Mouse (Mus musculus): Measurements from ENCODE around the gene Bhlhe41. TPM values are rescaled to one million over a fixed set of nuclear protein-coding genes. Genes with fewer than 3 reads are reported as not detected.
A peak's percentile ranks its signal among the peaks of the same experiment; 100 is the strongest.

Gene Bhlhe41
- polyA plus RNA-seq, 1 experiment from 2014 or later, result 0.22 TPM

DNA sequence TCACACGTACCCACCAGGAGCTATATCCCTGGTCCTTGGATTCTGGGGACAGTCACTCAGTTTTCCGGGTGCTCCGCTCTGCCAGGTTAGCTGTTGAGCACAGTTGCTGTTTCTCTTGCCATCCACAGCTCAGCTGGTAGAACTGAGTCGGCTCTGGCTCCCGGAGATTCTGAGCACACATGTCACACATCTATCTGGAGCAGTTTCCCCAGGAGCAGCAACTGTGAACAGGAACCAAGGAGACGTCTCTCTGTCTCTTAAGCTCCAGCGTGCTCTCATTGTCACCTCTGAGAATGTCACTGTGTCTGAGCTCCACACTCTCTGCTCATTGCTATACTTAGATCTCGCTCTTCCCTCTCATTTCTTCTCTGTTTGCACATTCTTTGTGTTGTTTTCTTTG lies 32.4 kb downstream of the Bhlhe41 start:
- ATAC-seq, result no peak
- TF ChIP-seq EP300 (IDR thresholded peaks at IDR 0.05; ENCODE audit: low read depth), result no peak
- no peak for TF ChIP-seq CTCF (IDR thresholded peaks at IDR 0.05; ENCODE audit: low read depth)
- 71% methylated on average over 8 of the region's 8 CpGs for WGBS (ENCODE audit: insufficient replicate concordance)
- no peaks in the 10 kb centered on the region for H3K36me3 ChIP-seq (replicated peaks; ENCODE audit: insufficient read depth, low read length)
- DNase-seq, result no peak
- no peak overlapping the region for H3K27ac ChIP-seq (ENCODE audit: low read depth)
- H3K9me3 ChIP-seq (ENCODE audit: low read length), result no peaks in the 10 kb centered on the region
- no peak overlapping the region for H3K4me2 ChIP-seq (ENCODE audit: low read depth, low read length)
- H3K4me1 ChIP-seq (ENCODE audit: insufficient read depth), result 0 out of 2 replicates have a peak, but pooled peaks cover 5% of the 10 kb centered on the region
- H3K4me3 ChIP-seq (ENCODE audit: low read depth, low read length), result no peak overlapping the region
- H3K27me3 ChIP-seq (ENCODE audit: insufficient read depth, low read length), result no peaks in the 10 kb centered on the region
- no peak overlapping the region for H3K9ac ChIP-seq (replicated peaks)

DNA sequence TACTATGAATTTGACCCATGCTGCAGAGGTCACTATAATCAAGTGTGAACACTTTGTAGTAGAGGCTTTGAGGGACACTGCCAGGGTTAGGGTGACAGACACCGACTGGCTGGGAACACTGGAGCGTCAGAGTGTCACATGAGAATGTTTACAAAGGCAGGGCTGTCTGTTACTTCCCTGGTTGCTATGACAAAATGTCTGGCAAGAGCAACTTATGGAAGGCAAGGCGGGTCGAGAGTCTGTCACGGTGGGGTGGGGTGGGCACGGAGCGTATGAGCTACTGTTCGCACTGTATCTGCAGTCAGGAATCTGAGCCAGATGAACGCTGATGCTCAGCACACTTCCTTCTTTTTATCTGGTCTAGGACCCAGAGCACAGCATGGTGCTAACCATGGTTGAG lies 34.7 kb downstream of the Bhlhe41 start:
- TF ChIP-seq CTCF (IDR thresholded peaks at IDR 0.05; ENCODE audit: low read depth) (no peak), EP300 (IDR thresholded peaks at IDR 0.05; ENCODE audit: low read depth) (no peak)
- no peaks in the 10 kb centered on the region for H3K36me3 ChIP-seq (replicated peaks; ENCODE audit: insufficient read depth, low read length)
- no peak overlapping the region for H3K4me2 ChIP-seq (ENCODE audit: low read depth, low read length)
- no peaks in the 10 kb centered on the region for H3K9me3 ChIP-seq (ENCODE audit: low read length)
- 0 out of 2 replicates have a peak, but pooled peaks cover 5% of the 10 kb centered on the region for H3K4me1 ChIP-seq (ENCODE audit: insufficient read depth)
- 55% methylated on average over 9 of the region's 9 CpGs for WGBS (ENCODE audit: insufficient replicate concordance)
- H3K27ac ChIP-seq (ENCODE audit: low read depth), result no peak overlapping the region
- no peak for ATAC-seq
- H3K9ac ChIP-seq (replicated peaks), result no peak overlapping the region
- no peak overlapping the region for H3K4me3 ChIP-seq (ENCODE audit: low read depth, low read length)
- no peak for DNase-seq
- no peaks in the 10 kb centered on the region for H3K27me3 ChIP-seq (ENCODE audit: insufficient read depth, low read length)

DNA sequence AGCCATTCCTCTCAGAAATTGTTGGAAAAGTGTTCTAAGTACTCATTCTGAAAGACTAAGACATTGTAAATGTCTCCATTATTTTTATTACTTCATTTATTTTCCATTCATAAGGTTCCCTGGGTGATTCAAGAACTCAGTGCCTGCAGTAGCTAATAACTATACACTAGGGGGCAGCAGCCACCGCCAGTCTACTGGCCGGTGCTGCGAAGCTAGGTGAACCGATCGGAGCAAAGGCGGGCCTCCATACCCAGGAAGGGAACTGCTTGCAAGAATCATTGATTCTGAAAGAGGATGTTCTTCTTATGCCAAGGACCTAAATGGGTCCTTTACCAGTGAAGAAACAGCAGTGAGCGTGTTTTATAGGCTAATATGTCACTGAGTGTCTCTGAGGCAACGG lies 35.2 kb downstream of the Bhlhe41 start:
- Histone ChIP-seq H3K27me3 (ENCODE audit: insufficient read depth, low read length) (no peaks in the 10 kb centered on the region), H3K9ac (replicated peaks) (no peak overlapping the region), H3K9me3 (ENCODE audit: low read length) (no peaks in the 10 kb centered on the region), H3K4me1 (ENCODE audit: insufficient read depth) (0 out of 2 replicates have a peak, but pooled peaks cover 2% of the 10 kb centered on the region), H3K4me2 (ENCODE audit: low read depth, low read length) (no peak overlapping the region), H3K4me3 (ENCODE audit: low read depth, low read length) (no peak overlapping the region), H3K36me3 (replicated peaks; ENCODE audit: insufficient read depth, low read length) (no peaks in the 10 kb centered on the region), H3K27ac (ENCODE audit: low read depth) (no peak overlapping the region)
- TF ChIP-seq CTCF (IDR thresholded peaks at IDR 0.05; ENCODE audit: low read depth) (peak; percentile 93), EP300 (IDR thresholded peaks at IDR 0.05; ENCODE audit: low read depth) (no peak)
- DNase-seq (peak; percentile 74), ATAC-seq (no peak)
- WGBS (ENCODE audit: insufficient replicate concordance), result 18% methylated on average over 8 of the region's 8 CpGs

DNA sequence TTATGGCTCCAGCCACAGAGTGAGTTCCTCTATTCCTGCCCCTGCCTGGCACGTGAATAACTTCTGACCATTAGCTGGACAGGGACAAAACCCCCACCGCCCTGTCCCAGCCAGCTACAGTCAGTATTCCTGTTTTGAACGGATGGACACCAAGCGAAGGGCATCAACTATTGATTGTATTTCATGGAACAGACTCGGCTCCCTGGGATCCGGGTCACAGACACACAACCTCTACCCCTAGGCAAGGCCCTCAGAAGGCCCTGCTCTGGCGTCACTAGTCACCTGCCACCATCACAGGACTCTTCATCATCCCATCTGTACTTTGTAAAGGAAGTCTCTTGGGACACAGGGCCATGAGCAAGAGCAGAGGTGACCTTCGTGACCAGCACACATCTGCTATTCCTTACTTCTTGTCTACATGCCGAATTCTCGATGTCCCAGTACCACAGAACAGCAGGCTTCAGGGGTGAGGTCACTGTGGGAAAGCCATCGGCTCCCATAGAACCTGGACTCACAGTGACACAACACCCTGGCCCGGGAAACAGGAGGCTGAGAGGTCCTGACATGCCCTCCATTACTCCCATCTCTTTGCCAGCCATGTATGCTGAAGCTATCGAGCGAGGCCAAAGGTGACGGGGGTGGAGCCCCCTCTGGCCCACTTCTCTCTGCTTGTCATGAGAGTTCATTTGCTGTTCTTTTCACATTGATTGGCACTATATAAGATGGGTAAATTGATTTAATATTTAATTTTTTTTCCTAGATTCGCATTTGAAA lies 36.1 kb downstream of the Bhlhe41 start:
- no peak overlapping the region for H3K4me2 ChIP-seq (ENCODE audit: low read depth, low read length)
- no peaks in the 10 kb centered on the region for H3K4me1 ChIP-seq (ENCODE audit: insufficient read depth)
- ATAC-seq, result peak; percentile 90
- no peaks in the 10 kb centered on the region for H3K36me3 ChIP-seq (replicated peaks; ENCODE audit: insufficient read depth, low read length)
- DNase-seq, result peak; percentile 78
- 60% methylated on average over 16 of the region's 16 CpGs for WGBS (ENCODE audit: insufficient replicate concordance)
- H3K27ac ChIP-seq (ENCODE audit: low read depth), result peak overlapping the region; percentile 82
- no peak overlapping the region for H3K4me3 ChIP-seq (ENCODE audit: low read depth, low read length)
- H3K9ac ChIP-seq (replicated peaks), result no peak overlapping the region
- no peak for TF ChIP-seq CTCF (IDR thresholded peaks at IDR 0.05; ENCODE audit: low read depth)
- peak; percentile 56; the same call in 1 of the 2 replicates for TF ChIP-seq EP300 (IDR thresholded peaks at IDR 0.05; ENCODE audit: low read depth)
- H3K9me3 ChIP-seq (ENCODE audit: low read length), result no peaks in the 10 kb centered on the region
- no peaks in the 10 kb centered on the region for H3K27me3 ChIP-seq (ENCODE audit: insufficient read depth, low read length)

DNA sequence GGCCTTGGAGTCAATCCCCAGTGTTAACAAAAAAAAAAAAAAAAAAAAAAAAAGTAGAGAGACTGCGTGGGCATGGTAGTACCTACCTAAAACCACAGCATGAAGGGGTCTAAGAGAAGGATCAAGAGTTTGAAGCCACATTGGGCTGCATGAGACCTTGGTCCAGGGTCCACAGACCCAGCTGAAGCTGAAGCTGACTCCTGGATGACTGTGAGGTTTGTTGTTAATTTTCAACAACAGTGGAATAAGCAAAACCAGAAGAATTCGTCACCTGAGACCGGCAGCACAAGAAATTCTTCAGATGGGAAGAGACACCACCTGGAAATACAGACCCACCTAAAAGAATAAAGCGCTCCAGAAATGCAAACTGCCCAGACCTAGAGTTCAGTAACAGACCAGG lies 39.1 kb downstream of the Bhlhe41 start:
- no peaks in the 10 kb centered on the region for H3K36me3 ChIP-seq (replicated peaks; ENCODE audit: insufficient read depth, low read length)
- H3K4me3 ChIP-seq (ENCODE audit: low read depth, low read length), result no peak overlapping the region
- H3K27me3 ChIP-seq (ENCODE audit: insufficient read depth, low read length), result no peaks in the 10 kb centered on the region
- DNase-seq (no peak), ATAC-seq (no peak)
- H3K27ac ChIP-seq (ENCODE audit: low read depth), result no peak overlapping the region
- no peak overlapping the region for H3K4me2 ChIP-seq (ENCODE audit: low read depth, low read length)
- peaks cover 9% of the 10 kb centered on the region; the same call in 1 of the 2 replicates for H3K4me1 ChIP-seq (ENCODE audit: insufficient read depth)
- WGBS (ENCODE audit: insufficient replicate concordance), result 85% methylated on average over 4 of the region's 4 CpGs
- H3K9me3 ChIP-seq (ENCODE audit: low read length), result no peaks in the 10 kb centered on the region
- H3K9ac ChIP-seq (replicated peaks), result no peak overlapping the region
- TF ChIP-seq EP300 (IDR thresholded peaks at IDR 0.05; ENCODE audit: low read depth) (no peak), CTCF (IDR thresholded peaks at IDR 0.05; ENCODE audit: low read depth) (no peak)

DNA sequence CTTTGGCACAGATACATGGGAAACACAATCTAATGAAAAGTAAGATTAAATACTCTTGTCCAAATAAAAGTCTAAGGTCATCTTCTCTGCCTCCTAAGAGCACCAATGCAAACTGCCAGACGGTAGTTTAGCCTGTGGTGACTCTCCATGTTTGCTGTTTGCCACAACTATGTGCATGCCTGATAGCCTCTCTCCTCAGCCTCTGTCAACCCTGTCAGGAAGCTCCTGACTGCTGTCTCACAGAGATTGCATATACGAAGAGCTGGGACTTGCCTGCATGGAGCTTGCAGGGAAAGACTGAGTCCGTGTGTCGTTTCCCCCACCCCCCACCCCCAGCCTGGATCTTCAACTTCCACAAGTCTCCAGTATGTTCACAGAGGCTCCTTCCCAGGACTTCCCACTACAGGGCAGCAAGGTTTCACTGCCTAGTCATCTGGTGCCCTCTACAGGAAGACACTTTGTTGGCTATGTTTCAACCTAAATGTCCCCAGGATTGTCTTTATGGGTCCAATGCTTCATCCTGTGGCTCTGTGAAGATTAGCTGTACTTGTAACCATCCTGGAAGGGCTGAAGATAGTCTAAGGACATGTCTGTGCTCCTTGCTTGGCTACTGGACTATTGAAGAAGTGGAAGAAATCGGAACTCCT lies 41.6 kb downstream of the Bhlhe41 start:
- no peaks in the 10 kb centered on the region for H3K9me3 ChIP-seq (ENCODE audit: low read length)
- H3K27ac ChIP-seq (ENCODE audit: low read depth), result peak overlapping the region; percentile 51; the same call in 1 of the 2 replicates
- peak; percentile 83 for TF ChIP-seq CTCF (IDR thresholded peaks at IDR 0.05; ENCODE audit: low read depth)
- no peak for TF ChIP-seq EP300 (IDR thresholded peaks at IDR 0.05; ENCODE audit: low read depth)
- peaks cover 9% of the 10 kb centered on the region; the same call in 1 of the 2 replicates for H3K4me1 ChIP-seq (ENCODE audit: insufficient read depth)
- no peak overlapping the region for H3K9ac ChIP-seq (replicated peaks)
- WGBS (ENCODE audit: insufficient replicate concordance), result 33% methylated on average over 5 of the region's 5 CpGs
- H3K27me3 ChIP-seq (ENCODE audit: insufficient read depth, low read length), result no peaks in the 10 kb centered on the region
- H3K36me3 ChIP-seq (replicated peaks; ENCODE audit: insufficient read depth, low read length), result peaks cover 4% of the 10 kb centered on the region; the same call in 1 of the 2 replicates
- ATAC-seq, result peak; percentile 60
- peak; percentile 46 for DNase-seq
- H3K4me2 ChIP-seq (ENCODE audit: low read depth, low read length), result no peak overlapping the region
- H3K4me3 ChIP-seq (ENCODE audit: low read depth, low read length), result no peak overlapping the region

Measured in liver, postnatal 0 days (tissue).